Mouse (Mus musculus) spleen, adult 2 months (tissue): ENCODE measurements around the gene Agmat. TPM values are rescaled to one million over a fixed set of nuclear protein-coding genes. Genes with fewer than 3 reads are reported as not detected.

Experiments
- DNase-seq, 2 experiments: peaks; one replicate each; pipeline versions ENCODE4 v3.0.0 to v3.0.0-alpha.2; 2012 to 2021; ENCODE audit warnings: low spot score in 2 of 2, low read depth in 1 of 2
- H3K27ac ChIP-seq: fragments of 200-500 bp; 2 replicates; pipeline ENCODE4 v1.5.1; 2012; ENCODE audit warnings: low read length, inconsistent platforms; ENCODE audit not compliant: insufficient read depth
- H3K27me3 ChIP-seq: fragments of 200-500 bp; 2 replicates; pipeline ENCODE4 v1.6.1; 2012; ENCODE audit warnings: mild to moderate bottlenecking, moderate library complexity, low read length, inconsistent platforms; ENCODE audit not compliant: control insufficient read depth, insufficient read depth
- H3K36me3 ChIP-seq: fragments of 200-500 bp; 2 replicates; pipeline ENCODE4 v1.6.1; 2012; ENCODE audit warnings: mild to moderate bottlenecking, low read length, inconsistent platforms; ENCODE audit not compliant: control insufficient read depth, insufficient read depth
- H3K4me1 ChIP-seq: fragments of 200-500 bp; 2 replicates; pipeline ENCODE4 v1.6.1; 2011; ENCODE audit warnings: inconsistent platforms; ENCODE audit not compliant: control insufficient read depth, insufficient read depth, insufficient read length
- H3K4me3 ChIP-seq: fragments of 200-500 bp; 2 replicates; pipeline ENCODE4 v1.5.1; 2011; ENCODE audit warnings: mild to moderate bottlenecking, inconsistent platforms; ENCODE audit not compliant: insufficient read depth, insufficient read length; ENCODE audit errors: extremely low read depth
- CTCF ChIP-seq: fragments of 200-500 bp; IDR thresholded peaks from 2 replicates; pipeline ENCODE4 v1.5.1; 2011; ENCODE audit warnings: mild to moderate bottlenecking, inconsistent platforms; ENCODE audit not compliant: insufficient read depth, insufficient read length, insufficient replicate concordance; ENCODE audit errors: extremely low read depth
- POLR2A ChIP-seq: fragments of 200-500 bp; IDR thresholded peaks from 2 replicates; pipeline ENCODE4 v1.6.1; 2011; ENCODE audit warnings: low read depth, low read length, inconsistent platforms
- WGBS: fragments of 180-500 bp; shearing (Covaris S2); methylation state at CpG from one replicate; pipeline ENCODE4 v1.1.7; 2018; 5-methylcytosine and 5-hydroxymethylcytosine counted together
- polyA plus RNA-seq: library from polyadenylated mRNA; depleted of rRNA; stranded (reverse); fragments of >200 nt; gene quantifications from 2 replicates; pipeline ENCODE4 v1.2.3, GENCODE M21; 2012

The Agmat gene
- polyA plus RNA-seq, 1 experiment, result 0.18 TPM

- 83% methylated on average over 3 of the region's 3 CpGs for WGBS
- Histone ChIP-seq H3K4me1 (no peaks in the 10 kb centered on the region), H3K4me3 (no peak overlapping the region), H3K36me3 (no peaks in the 10 kb centered on the region), H3K27me3 (0 out of 2 replicates have a peak, but pooled peaks cover 2% of the 10 kb centered on the region), H3K27ac (no peak overlapping the region)
- TF ChIP-seq POLR2A (no peak), CTCF (no peak)
- DNase-seq, result no peak
Observed at GRCm38 (mm10) chr4:141750826-141751225, 4.4 kb downstream of the Agmat start.

- Histone ChIP-seq H3K27me3 (0 out of 2 replicates have a peak, but pooled peaks cover 2% of the 10 kb centered on the region), H3K4me3 (no peak overlapping the region), H3K4me1 (no peaks in the 10 kb centered on the region), H3K27ac (peak overlapping the region; percentile 80), H3K36me3 (no peaks in the 10 kb centered on the region)
- DNase-seq, result no peak
- 66% methylated on average over 4 of the region's 4 CpGs for WGBS
- TF ChIP-seq POLR2A (no peak), CTCF (no peak)
Observed at GRCm38 (mm10) chr4:141751419-141752075, 5.1 kb downstream of the Agmat start.

GRCm38 (mm10) chr4:141752076-141752421, 5.6 kb downstream of the Agmat start:
- WGBS, result 27% methylated on average over 4 of the region's 4 CpGs
- Histone ChIP-seq H3K4me3 (no peak overlapping the region), H3K36me3 (no peaks in the 10 kb centered on the region), H3K4me1 (no peaks in the 10 kb centered on the region), H3K27me3 (no peaks in the 10 kb centered on the region), H3K27ac (peak overlapping the region; percentile 80)
- no peak for DNase-seq
- TF ChIP-seq CTCF (no peak), POLR2A (no peak)

- no peak for DNase-seq
- 93% methylated on average over 19 of the region's 19 CpGs for WGBS
- H3K27ac ChIP-seq, result no peak overlapping the region
- H3K27me3 ChIP-seq, result no peaks in the 10 kb centered on the region
- TF ChIP-seq POLR2A, result no peak
- TF ChIP-seq CTCF, result no peak
- no peaks in the 10 kb centered on the region for H3K36me3 ChIP-seq
- no peaks in the 10 kb centered on the region for H3K4me1 ChIP-seq
- H3K4me3 ChIP-seq, result no peak overlapping the region
Observed at GRCm38 (mm10) chr4:141755375-141755930, 9.0 kb downstream of the Agmat start.

GRCm38 (mm10) chr4:141757124-141757523, 10.7 kb downstream of the Agmat start:
- Histone ChIP-seq H3K27me3 (no peaks in the 10 kb centered on the region), H3K36me3 (peaks cover 1% of the 10 kb centered on the region; the same call in 1 of the 2 replicates), H3K27ac (no peak overlapping the region), H3K4me1 (no peaks in the 10 kb centered on the region), H3K4me3 (no peak overlapping the region)
- no peak for TF ChIP-seq POLR2A
- TF ChIP-seq CTCF, result no peak
- 94% methylated on average over 3 of the region's 3 CpGs for WGBS
- no peak for DNase-seq

GRCm38 (mm10) chr4:141758874-141759542, 12.5 kb downstream of the Agmat start:
- no peak for DNase-seq
- 81% methylated on average over 6 of the region's 6 CpGs for WGBS
- H3K27ac ChIP-seq, result no peak overlapping the region
- no peaks in the 10 kb centered on the region for H3K4me1 ChIP-seq
- no peaks in the 10 kb centered on the region for H3K27me3 ChIP-seq
- H3K36me3 ChIP-seq, result peaks cover 13% of the 10 kb centered on the region
- TF ChIP-seq CTCF (no peak), POLR2A (no peak)
- no peak overlapping the region for H3K4me3 ChIP-seq

GRCm38 (mm10) chr4:141760942-141761341, 14.5 kb downstream of the Agmat start:
- WGBS, result 93% methylated on average over 4 of the region's 4 CpGs
- no peak for DNase-seq
- TF ChIP-seq POLR2A (no peak), CTCF (no peak)
- no peak overlapping the region for H3K27ac ChIP-seq
- H3K4me3 ChIP-seq, result no peak overlapping the region
- peaks cover 13% of the 10 kb centered on the region for H3K36me3 ChIP-seq
- H3K27me3 ChIP-seq, result no peaks in the 10 kb centered on the region
- peaks cover 2% of the 10 kb centered on the region; the same call in 1 of the 2 replicates for H3K4me1 ChIP-seq
